Mouse (Mus musculus): ENCODE results near the gene Dnajc21.

DNA sequence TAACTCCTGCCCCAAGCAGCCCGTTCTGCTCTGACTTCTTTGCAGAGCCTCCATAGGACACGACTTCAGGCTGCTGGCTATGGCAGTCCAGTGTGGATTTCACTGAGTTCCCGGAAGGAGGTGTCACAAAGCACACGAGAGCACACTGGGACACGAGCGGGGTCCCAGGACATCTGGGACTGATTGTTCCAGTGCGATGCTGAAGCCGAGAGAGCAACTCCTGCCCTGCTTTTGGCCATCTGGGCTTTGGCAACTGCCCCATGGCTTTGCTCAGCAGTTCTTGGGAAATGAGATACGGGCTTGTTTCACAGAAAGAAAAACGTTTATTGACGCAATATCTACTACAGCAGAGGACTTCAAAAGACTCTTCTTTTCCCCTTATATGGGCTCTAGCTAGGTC lies 35.8 kb upstream of the Dnajc21 start:
- no peak for TF ChIP-seq POLR2A (IDR thresholded peaks at IDR 0.05; ENCODE audit: borderline replicate concordance, extremely low read depth, low read depth, low read length)
- TF ChIP-seq CTCF (IDR thresholded peaks at IDR 0.05; ENCODE audit: insufficient read depth, low read length): no peak
